Mouse (Mus musculus) thymus, postnatal 36 days (tissue): Measurements from ENCODE around the gene Numbl.

Source experiments
- DNase-seq, 2 experiments: peaks; one replicate each; pipeline ENCODE4 v3.0.0; 2022; ENCODE audit warnings: mixed read lengths in 2 of 2

Gene Numbl

DNA sequence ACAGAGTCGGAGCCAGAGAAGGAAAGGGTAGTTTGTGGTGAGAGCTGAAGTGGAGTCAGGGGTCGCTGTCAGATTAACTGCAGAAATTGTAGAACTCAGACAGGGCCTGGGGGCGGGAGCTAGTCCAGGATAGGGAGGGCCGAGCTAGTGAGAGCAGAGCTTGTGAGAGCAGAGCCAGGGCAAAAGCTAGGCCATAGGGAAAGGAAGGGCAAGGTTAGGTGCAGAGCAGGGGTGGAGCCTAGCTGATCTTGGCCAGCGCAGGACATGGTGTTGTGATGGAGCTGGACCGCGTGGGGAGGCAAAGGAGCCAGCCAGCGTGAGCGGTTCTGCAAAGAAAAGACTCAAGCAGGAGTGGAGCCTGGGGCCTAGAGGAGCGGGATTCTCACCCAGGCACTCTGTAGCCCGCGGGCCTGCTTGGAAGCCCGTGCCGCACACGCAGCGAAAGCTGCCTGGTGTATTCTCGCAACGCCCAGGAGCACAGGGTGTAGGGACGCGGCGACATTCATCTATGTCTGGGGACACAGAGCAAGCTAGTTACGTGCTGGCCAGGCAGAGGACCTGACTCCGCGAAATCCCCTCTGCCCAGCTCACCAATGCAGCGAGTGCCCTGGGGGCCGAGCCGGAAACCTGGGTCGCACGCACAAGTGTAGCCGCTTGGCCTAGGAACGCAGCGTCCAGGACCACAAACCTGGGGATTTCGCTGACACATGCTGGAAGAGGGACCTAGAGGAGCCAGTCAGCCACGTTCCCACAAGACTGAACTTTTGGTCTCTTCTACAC, 68.1 kb downstream of the Numbl start:
- no peak for DNase-seq

GRCm38 (mm10) chr7:27327500-27327899, 69.3 kb downstream of the Numbl start:
- DNase-seq, result no peak

DNA sequence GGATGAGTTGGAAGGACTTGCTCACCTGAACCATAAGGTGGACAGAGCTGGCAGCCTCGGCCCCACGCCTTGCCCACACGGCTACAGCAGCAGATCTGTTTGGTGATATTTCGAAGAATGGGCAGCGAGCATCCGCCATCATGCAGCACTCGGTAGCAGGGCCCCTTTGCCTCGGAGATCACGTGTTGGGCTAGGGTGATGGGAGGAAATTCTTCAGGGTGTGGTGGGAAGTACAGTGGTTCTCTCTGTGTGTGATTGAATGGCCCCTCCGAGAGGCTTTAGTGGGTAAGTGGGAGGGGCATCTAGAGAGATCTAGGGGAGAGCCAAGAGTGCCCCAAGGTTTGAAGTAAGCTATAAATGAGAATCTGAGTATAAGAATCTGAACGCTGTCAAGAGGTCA, 69.9 kb downstream of the Numbl start:
- DNase-seq, result no peak

- no peak for DNase-seq
Observed at GRCm38 (mm10) chr7:27328648-27329047, 70.4 kb downstream of the Numbl start.

- peak; percentile 88 to 94 for DNase-seq
Observed at GRCm38 (mm10) chr7:27329326-27329947, 71.2 kb downstream of the Numbl start.

DNA sequence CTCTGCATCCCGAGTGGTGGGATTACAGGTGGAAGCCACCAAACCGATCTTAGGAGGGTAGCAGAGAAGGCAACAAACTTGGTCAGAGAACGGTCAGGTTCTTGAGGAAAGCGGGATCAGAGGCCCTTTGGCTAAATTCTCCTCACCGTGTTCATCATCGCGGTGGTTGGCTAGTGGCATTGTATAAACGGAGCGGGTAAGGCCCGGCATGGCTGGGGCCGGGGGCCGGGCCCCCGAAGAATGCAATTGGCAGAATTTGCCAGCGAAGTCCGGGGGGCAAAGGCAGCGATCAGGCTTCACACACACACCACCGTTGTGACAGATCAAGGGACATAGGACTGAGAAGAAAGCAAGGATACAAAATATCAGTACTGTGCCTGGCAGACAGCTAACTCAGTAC, 71.7 kb downstream of the Numbl start:
- no peak for DNase-seq

- DNase-seq, result peak; percentile 84 to 88
Observed at GRCm38 (mm10) chr7:27330709-27331540, 72.7 kb downstream of the Numbl start.

DNA sequence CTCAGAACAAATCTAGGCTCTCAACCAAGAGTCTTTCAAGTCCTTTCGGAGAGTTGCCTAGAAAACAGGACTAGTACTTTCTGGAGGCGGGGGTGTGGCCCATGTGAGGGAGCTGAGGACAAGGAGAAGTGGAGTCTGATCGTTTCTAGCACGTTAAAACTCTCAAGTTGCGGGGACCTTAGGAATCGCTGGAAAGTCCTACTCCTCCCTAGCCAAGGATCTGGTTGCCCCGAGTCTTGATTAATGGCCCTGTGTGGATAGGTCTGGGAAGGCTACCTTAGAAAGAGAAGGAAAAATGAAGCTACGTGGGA, 73.3 kb downstream of the Numbl start:
- no peak for DNase-seq
